Mouse (Mus musculus): ENCODE data around the gene Eif3b. TPM values are rescaled to one million over a fixed set of nuclear protein-coding genes. Genes with fewer than 3 reads are reported as not detected.
A peak's percentile ranks its signal among the peaks of the same experiment; 100 is the strongest.

The Eif3b gene
- total RNA-seq (2014; fragmentation: Nextera tagmentation) (237 and 268 TPM in 2 replicates), total RNA-seq (2017) (200 and 239 TPM in 2 replicates)

- peak; percentile 84 for ATAC-seq (replicated peaks; ENCODE audit: poor library complexity, severe bottlenecking)
These were observed at the start of gene Eif3b for GRCm38 (mm10) chr5:140418489-140419441. TSS of gene Eif3b (plus strand) at chr5:140419328.

- no peak for ATAC-seq (replicated peaks; ENCODE audit: poor library complexity, severe bottlenecking)
These were observed 49.7 kb upstream of the Eif3b start for GRCm38 (mm10) chr5:140369466-140369865.

- ATAC-seq (replicated peaks; ENCODE audit: poor library complexity, severe bottlenecking) = no peak
These were observed 48.5 kb upstream of the Eif3b start for GRCm38 (mm10) chr5:140370446-140371254.

- no peak for ATAC-seq (replicated peaks; ENCODE audit: poor library complexity, severe bottlenecking)
These were observed 47.5 kb upstream of the Eif3b start for GRCm38 (mm10) chr5:140371671-140372070.

DNA sequence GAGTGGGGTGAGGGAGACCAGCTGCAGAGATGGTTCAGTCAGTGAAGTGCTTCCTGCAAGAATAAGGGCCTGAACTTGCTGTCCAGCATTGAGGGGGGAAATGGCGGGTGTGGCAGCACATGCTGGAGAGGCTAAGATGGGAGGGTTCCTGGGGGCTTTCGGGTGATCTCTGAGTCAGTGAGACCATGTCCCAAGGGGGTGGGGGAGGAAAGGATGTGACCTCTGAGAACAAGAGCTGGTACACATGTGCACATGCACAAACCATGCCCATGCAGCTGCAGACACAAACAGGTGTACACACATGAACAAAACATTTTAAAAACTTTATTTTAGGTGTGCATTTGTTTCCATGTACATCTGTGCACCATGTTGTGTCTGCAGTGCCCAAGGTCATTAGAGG, 45.4 kb upstream of the Eif3b start:
- no peak for ATAC-seq (replicated peaks; ENCODE audit: poor library complexity, severe bottlenecking)

- ATAC-seq (replicated peaks; ENCODE audit: poor library complexity, severe bottlenecking) = no peak
These were observed 44.9 kb upstream of the Eif3b start for GRCm38 (mm10) chr5:140374226-140374625.

DNA sequence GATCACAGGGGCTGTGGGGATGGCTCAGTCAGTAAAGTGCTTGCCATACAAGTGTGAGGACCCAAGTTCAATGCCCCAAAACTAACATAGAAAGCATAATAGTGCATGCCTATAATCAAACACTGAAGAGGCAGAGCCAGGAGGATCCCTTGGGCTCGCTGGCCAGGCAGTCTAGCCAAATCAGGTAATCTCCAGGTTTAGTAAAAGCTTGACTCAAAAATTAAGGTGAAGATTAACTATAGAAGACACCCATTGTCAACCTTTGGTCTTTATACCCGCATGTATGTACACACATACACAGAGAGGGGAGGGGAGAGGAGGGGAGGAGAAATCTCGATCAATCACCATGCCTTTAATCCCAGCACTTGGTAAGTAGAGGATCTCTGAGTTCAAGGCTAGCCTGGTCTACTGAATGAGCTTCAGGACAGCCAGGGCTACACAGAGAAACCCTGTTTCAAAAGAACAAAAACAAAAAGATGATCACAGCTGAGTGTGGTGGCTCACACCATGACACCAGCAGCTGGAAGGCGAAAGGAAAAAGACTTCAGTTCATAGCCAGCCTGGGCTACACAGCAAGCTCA, 43.8 kb upstream of the Eif3b start:
- no peak for ATAC-seq (replicated peaks; ENCODE audit: poor library complexity, severe bottlenecking)

- ATAC-seq (replicated peaks; ENCODE audit: poor library complexity, severe bottlenecking) = no peak
These were observed 40.8 kb upstream of the Eif3b start for GRCm38 (mm10) chr5:140378121-140378853.

DNA sequence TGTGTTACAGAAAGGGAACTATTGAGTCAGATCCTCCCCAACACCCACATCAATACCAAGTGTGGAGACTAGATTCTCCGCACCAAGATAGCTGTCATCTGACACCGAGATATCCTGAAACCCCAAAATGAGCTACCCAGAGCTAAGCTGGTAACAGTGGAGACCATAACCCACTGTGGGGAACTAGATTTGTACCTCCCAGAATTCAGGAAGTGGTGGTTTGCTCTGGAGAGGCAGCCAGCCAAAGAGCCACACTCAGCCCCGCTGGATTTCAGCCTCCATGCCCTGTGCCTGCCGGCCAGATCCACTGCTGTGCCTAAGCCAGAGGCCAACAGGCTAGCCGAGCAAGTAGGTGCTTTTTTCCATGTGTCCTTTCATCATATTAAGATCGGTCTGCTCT, 39.8 kb upstream of the Eif3b start:
- peak; percentile 82 for ATAC-seq (replicated peaks; ENCODE audit: poor library complexity, severe bottlenecking)

GRCm38 (mm10) chr5:140381156-140381555, 38.0 kb upstream of the Eif3b start:
- ATAC-seq (replicated peaks; ENCODE audit: poor library complexity, severe bottlenecking) = no peak

GRCm38 (mm10) chr5:140382688-140383087, 36.4 kb upstream of the Eif3b start:
- ATAC-seq (replicated peaks; ENCODE audit: poor library complexity, severe bottlenecking) = peak; percentile 51

- no peak for ATAC-seq (replicated peaks; ENCODE audit: poor library complexity, severe bottlenecking)
These were observed 35.6 kb upstream of the Eif3b start for GRCm38 (mm10) chr5:140383559-140383958.

DNA sequence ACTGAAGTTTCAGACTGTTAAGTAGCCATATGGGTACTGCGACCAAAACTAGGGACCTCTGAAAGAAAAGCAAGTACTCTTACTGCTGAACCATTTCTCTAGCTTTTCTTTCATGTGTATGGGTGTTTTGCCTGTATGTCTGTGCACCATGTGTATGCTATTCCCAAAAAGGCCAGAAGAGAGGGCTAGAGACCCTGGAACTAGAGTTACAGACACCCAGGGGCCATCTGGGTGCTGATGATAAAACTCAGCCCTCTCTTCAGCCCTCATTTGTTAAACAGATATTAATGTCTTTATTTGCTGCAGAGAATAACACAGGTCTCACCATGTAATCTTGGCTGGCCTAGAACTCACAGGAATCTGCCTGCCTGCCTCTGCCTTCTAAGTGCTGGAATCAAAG, 34.7 kb upstream of the Eif3b start:
- no peak for ATAC-seq (replicated peaks; ENCODE audit: poor library complexity, severe bottlenecking)

GRCm38 (mm10) chr5:140387236-140387635, 31.9 kb upstream of the Eif3b start:
- no peak for ATAC-seq (replicated peaks; ENCODE audit: poor library complexity, severe bottlenecking)

GRCm38 (mm10) chr5:140387816-140388510, 31.2 kb upstream of the Eif3b start:
- no peak for ATAC-seq (replicated peaks; ENCODE audit: poor library complexity, severe bottlenecking)

DNA sequence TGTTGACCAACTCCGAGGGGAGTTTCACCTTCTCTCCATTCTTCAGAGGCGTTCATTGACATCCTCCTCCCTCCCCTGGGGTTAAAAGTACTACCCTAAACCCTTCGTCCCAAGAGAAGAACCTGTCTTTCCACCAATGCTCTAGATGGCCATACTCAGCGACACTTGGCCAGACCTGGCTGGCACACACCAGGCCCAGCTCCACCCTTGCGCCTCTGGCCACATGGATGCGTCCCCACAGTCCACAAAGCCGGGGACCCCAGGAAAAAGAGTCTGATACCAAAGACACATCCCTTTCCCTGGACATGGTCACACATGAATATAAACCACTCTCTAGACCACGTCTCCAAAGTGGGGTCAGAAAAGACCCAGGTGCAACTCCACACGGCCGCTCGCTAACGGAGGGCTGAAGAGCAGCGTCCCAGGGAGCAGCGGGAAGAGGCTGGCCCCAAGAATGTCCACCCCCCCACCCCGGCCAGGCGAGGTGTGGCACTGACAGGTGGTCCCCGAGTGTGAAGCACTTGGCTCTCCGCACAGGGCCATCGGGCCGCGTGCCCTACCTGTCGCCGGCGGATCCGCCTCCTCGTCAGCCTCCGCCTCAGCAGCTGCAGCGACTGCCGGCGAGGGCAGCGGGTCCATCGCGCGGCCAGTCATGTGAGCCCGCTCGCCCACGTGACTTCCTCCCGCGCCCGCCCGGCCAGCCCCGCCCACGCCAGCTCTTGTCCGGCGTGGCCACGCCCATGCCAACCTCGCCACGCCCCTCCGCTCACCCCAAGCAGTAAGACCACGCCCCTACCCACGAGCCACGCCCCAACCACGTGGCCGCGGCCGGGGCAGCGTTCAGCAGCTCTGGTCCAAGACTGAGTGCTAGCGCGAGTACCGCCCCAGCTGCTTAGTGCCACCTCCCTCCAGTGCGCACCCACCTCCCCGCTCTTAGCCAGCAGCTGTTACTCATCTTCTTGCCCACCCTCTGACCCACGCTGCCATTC, 30.2 kb upstream of the Eif3b start, which contains the start of gene Snx8:
Gene Snx8, minus strand, starts transcription at position 675 of the 989 bp plus-strand sequence.
- peak; percentile 95 for ATAC-seq (replicated peaks; ENCODE audit: poor library complexity, severe bottlenecking)

GRCm38 (mm10) chr5:140389647-140390046, 29.5 kb upstream of the Eif3b start:
- no peak for ATAC-seq (replicated peaks; ENCODE audit: poor library complexity, severe bottlenecking)

DNA sequence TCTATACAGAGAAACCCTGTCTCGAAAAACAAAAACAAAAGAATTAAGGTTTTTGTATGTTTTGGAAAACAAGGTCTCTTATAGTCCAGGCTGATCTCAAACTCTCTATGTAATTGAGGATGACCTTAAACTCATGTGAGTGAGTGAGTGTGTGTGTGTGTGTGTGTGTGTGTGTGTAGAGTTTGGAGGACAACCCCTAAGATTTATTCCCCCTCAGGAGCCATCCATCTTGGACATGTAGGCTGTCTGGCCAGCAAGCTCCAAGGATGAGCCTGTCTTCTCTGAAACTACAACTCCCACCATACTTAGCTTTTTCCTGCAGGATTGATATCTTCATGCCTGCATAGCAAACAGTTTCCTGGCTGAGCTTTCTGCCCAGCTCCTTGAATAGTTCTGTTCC, 27.7 kb upstream of the Eif3b start:
- no peak for ATAC-seq (replicated peaks; ENCODE audit: poor library complexity, severe bottlenecking)
